Mouse (Mus musculus): ENCODE measurements around the gene Hist1h2bh. TPM values are rescaled to one million over a fixed set of nuclear protein-coding genes. Genes with fewer than 3 reads are reported as not detected.
"Not testable (repeated sequence)": the region's sequence is repeated elsewhere in the genome, so short reads cannot be mapped to it uniquely, and the experiment has no call there.

Gene Hist1h2bh
- total RNA-seq, 4 experiments from 2014 or later = 0.91 to 1.3 (median 1.1) TPM

DNA sequence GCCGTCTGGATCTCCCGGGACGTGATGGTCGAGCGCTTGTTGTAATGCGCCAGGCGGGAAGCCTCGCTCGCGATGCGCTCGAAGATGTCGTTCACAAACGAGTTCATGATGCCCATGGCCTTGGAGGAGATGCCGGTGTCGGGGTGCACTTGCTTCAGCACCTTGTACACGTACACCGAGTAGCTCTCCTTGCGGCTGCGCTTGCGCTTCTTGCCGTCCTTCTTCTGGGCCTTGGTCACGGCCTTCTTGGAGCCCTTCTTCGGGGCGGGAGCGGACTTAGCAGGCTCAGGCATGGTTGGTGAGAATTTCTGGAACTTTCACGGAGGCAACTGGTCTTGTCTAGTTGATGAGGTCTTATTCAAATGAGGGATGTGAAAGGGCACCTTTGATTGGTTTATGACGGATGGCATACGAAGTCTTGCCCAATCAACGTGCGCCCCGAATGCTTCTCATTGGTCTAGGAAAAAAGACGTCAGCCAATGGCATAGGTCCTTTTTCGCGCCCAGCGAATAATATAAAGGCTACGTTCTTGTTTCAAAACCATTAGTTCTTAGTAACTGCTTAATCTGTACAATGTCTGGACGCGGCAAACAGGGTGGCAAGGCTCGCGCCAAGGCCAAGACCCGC, 30.8 kb upstream of the Hist1h2bh start, which contains the start of the genes Hist1h2bf and Hist1h2ad:
Hist1h2bf (minus strand) TSS at position 299 of the 627 bp plus-strand sequence.
Hist1h2ad (plus strand) TSS at position 484 of the 627 bp plus-strand sequence.
- peak; percentile 91 for DNase-seq (ENCODE audit: low spot score)

GRCm38 (mm10) chr13:23573034-23573897, 30.1 kb upstream of the Hist1h2bh start:
- DNase-seq (ENCODE audit: low spot score) = not testable (repeated sequence)

DNA sequence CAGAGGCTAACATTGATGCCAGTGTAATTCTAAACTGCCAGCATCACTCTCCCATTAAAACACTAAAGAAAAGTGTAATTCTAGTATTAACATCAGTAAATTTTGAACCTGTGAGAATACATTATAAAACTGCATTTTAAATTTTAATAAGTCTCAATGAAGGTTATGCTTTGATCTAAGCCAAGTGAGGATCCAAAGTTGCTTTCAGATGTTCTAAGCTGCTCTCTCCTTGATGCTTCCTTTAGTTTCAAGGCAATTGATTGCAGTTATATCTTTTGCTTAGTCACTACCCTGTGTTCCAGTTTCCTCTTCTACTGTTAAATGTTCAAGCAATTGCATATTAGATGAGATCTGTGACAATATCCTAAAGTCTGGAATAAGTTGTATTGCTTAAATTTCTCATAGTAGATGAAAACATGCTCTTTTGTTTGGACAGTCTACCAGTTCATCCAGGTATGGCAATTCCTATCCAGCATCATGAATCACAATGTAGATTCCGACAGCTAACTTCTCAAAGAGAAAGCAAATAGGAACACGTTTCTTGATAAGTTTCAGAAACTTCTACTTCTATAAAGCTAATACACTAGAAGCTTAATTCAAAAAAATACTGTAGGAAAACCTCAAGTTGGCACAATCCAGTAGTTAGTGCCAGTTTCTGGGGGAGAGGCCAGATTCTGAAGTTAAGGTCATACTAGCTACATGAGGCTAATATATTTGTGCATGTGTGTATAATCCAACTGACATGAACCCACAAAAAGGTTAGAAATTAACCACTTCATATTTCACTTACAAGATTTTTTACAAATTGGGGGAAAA, 29.2 kb upstream of the Hist1h2bh start:
- no peak for DNase-seq (ENCODE audit: low spot score)

GRCm38 (mm10) chr13:23571504-23572217, 28.5 kb upstream of the Hist1h2bh start:
- DNase-seq (ENCODE audit: low spot score) = not testable (repeated sequence)

DNA sequence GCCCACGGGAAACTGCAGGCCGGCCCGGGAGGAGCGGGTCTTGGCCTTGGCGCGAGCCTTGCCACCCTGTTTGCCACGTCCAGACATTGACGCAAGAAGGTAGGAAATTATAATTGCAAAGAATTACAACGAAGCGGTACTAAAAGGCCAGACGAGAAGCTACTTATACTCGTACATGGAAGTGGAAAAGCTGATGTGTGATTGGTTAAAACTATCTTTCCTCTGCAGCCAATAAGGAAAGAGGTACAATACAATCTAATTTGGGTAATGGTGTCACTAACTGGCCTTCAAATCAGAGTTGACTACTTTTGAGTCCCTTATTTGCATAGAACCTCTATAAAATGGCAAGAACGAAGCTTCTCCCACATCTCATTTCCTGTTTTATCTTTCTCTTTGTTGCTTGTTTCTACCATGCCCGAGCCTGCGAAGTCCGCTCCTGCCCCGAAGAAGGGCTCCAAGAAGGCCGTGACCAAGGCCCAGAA, 27.9 kb upstream of the Hist1h2bh start, which contains the start of the genes Hist1h2ae and Hist1h2bg:
Hist1h2ae (minus strand) TSS at position 199 of the 482 bp plus-strand sequence.
Hist1h2bg (plus strand) TSS at position 375 of the 482 bp plus-strand sequence.
- DNase-seq (ENCODE audit: low spot score) = peak; percentile 93

GRCm38 (mm10) chr13:23570261-23571021, 27.2 kb upstream of the Hist1h2bh start:
- not testable (repeated sequence) for DNase-seq (ENCODE audit: low spot score)

DNA sequence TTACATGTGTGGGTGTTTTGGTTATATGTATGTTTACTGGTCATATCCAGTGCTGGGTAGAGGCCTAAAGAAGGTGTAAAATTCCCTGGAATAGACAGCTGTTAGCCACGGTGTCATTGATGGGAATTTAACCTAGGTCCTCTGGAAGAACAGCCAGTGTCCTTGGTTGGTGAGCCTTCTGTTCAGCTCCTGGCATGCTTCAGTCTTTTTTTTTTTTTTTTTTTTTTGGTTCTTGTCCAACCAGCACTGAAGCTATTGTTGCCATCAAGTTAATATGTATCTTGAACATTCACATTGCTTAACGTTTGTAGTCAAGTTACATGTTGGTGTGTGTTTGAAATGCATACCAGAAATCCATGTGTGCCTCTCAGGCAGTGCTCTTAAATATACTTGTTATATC, 21.3 kb upstream of the Hist1h2bh start:
- DNase-seq (ENCODE audit: low spot score) = no peak

- no peak for DNase-seq (ENCODE audit: low spot score)
These were observed 19.7 kb upstream of the Hist1h2bh start for GRCm38 (mm10) chr13:23562699-23563462.

DNA sequence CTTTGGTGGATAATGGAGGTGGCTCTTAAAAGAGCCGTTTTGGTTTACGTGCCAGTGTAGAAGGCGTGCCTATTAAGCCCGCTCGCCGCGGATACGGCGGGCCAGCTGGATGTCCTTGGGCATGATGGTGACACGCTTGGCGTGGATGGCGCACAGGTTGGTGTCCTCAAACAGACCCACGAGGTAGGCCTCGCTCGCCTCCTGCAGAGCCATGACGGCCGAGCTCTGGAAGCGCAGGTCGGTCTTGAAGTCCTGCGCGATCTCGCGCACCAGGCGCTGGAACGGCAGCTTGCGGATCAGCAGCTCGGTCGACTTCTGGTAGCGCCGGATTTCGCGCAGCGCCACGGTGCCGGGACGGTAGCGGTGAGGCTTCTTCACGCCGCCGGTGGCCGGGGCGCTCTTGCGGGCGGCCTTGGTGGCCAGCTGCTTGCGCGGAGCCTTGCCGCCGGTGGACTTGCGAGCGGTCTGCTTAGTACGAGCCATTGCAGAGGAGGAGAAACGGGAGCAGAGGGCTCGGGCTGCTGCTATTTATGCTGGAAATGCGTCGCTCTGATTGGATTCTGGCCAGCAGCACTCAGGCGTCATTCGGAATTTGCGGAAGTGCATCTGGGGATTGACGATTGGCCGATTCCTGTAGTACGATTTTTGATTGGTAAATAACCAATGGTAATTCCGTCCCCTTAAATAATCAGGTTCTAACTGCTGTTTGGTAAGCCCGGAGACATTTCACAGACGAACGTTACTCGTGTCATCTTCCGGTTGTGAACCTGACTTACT, 18.9 kb upstream of the Hist1h2bh start, which contains the start of gene Hist1h3e:
Hist1h3e (minus strand) TSS at position 487 of the 777 bp plus-strand sequence.
- peak; percentile 95 for DNase-seq (ENCODE audit: low spot score)

- not testable (repeated sequence) for DNase-seq (ENCODE audit: low spot score)
These were observed 18.3 kb upstream of the Hist1h2bh start for GRCm38 (mm10) chr13:23561531-23561882.

GRCm38 (mm10) chr13:23560699-23561098, 17.5 kb upstream of the Hist1h2bh start:
- DNase-seq (ENCODE audit: low spot score) = not testable (repeated sequence)

- no peak for DNase-seq (ENCODE audit: low spot score)
These were observed 13.7 kb upstream of the Hist1h2bh start for GRCm38 (mm10) chr13:23556906-23557305.

GRCm38 (mm10) chr13:23555839-23556416, 12.7 kb upstream of the Hist1h2bh start:
- peak; percentile 89 for DNase-seq (ENCODE audit: low spot score)

DNA sequence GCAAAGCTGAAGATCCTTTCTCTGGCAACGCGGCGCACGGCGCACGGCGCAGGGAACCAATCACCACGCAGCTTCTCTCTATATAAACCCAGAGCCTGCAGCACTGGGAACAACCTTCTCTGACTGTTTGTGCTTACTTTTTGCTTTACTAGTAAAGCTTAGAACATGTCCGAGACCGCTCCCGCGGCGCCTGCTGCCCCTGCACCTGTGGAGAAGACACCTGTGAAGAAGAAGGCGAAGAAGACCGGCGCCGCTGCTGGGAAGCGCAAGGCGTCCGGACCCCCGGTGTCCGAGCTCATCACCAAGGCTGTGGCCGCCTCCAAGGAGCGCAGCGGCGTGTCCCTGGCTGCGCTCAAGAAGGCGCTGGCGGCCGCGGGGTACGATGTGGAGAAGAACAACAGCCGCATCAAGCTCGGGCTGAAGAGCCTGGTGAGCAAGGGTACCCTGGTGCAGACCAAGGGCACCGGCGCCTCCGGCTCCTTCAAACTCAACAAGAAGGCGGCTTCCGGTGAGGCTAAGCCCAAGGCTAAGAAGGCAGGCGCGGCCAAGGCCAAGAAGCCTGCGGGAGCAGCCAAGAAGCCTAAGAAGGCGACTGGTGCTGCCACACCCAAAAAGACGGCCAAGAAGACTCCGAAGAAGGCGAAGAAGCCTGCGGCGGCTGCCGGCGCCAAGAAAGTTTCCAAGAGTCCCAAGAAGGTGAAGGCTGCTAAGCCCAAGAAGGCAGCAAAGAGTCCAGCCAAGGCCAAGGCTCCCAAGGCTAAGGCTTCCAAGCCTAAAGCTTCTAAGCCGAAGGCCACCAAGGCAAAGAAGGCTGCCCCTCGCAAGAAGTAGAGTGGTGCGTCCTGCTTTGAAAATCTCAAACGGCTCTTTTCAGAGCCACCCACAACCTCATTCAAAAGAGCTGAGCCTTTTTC, 12.0 kb upstream of the Hist1h2bh start:
- peak; percentile 75 for DNase-seq (ENCODE audit: low spot score)

GRCm38 (mm10) chr13:23554393-23554792, 11.2 kb upstream of the Hist1h2bh start:
- DNase-seq (ENCODE audit: low spot score) = no peak

- DNase-seq (ENCODE audit: low spot score) = no peak
These were observed 9.8 kb upstream of the Hist1h2bh start, which contains the start of gene Hist1h1d for GRCm38 (mm10) chr13:23552962-23553361. Hist1h1d (plus strand) TSS chr13:23553262.

Measured in heart, adult 8-10 months (tissue).